Mouse (Mus musculus) liver, adult 2 months (tissue): ENCODE measurements around the gene Hydin. TPM values are rescaled to one million over a fixed set of nuclear protein-coding genes. Genes with fewer than 3 reads are reported as not detected.
A peak's percentile ranks its signal among the peaks of the same experiment; 100 is the strongest.

Experiments
- DNase-seq: peaks from one replicate; pipeline ENCODE4 v3.0.0-alpha.2; 2011; ENCODE audit warnings: low read depth, low spot score; ENCODE audit errors: extremely low read depth
- H3K27ac ChIP-seq: fragments of 200-500 bp; replicated peaks from 2 replicates; pipeline ENCODE4 v1.5.1; 2012; ENCODE audit warnings: low read depth, mild to moderate bottlenecking, control low read depth, inconsistent platforms, low read length; ENCODE audit not compliant: insufficient read depth
- H3K27me3 ChIP-seq: fragments of 200-500 bp; 2 replicates; pipeline ENCODE4 v1.6.1; 2012; ENCODE audit warnings: mild to moderate bottlenecking, moderate library complexity, low read length, inconsistent platforms; ENCODE audit not compliant: control insufficient read depth, insufficient read depth
- H3K36me3 ChIP-seq: fragments of 200-500 bp; 2 replicates; pipeline ENCODE4 v1.6.1; 2012; ENCODE audit warnings: low read length, inconsistent platforms; ENCODE audit not compliant: control insufficient read depth, insufficient read depth
- H3K4me1 ChIP-seq: fragments of 200-500 bp; 2 replicates; pipeline ENCODE4 v1.6.1; 2011; ENCODE audit warnings: low read length; ENCODE audit not compliant: control insufficient read depth, insufficient read depth
- H3K4me3 ChIP-seq: fragments of 200-500 bp; 2 replicates; pipeline ENCODE4 v1.5.1; 2011; ENCODE audit warnings: low read depth, mild to moderate bottlenecking, control low read depth, low read length, moderate library complexity; ENCODE audit not compliant: insufficient read depth
- H3K79me2 ChIP-seq: fragments of 200-500 bp; 2 replicates; pipeline ENCODE4 v1.6.1; 2012; ENCODE audit warnings: inconsistent platforms, mild to moderate bottlenecking, low read length, moderate library complexity; ENCODE audit not compliant: control insufficient read depth, insufficient read depth
- H3K9ac ChIP-seq: fragments of 200-500 bp; 2 replicates; pipeline ENCODE4 v1.6.1; 2012; ENCODE audit warnings: low read depth, mild to moderate bottlenecking, control low read depth, inconsistent platforms, low read length
- CTCF ChIP-seq: fragments of 200-500 bp; IDR thresholded peaks from 2 replicates; pipeline ENCODE4 v1.5.1; 2011; ENCODE audit warnings: low read depth, low read length, control low read depth
- POLR2A ChIP-seq: fragments of 200-500 bp; IDR thresholded peaks from 2 replicates; pipeline ENCODE4 v1.6.1; 2011; ENCODE audit warnings: low read length, control low read depth; ENCODE audit not compliant: insufficient read depth; ENCODE audit errors: extremely low read depth
- WGBS: fragments of 180-500 bp; shearing (Covaris S2); methylation state at CpG from one replicate; pipeline ENCODE4 v1.1.7; 2018; 5-methylcytosine and 5-hydroxymethylcytosine counted together
- polyA plus RNA-seq: library from polyadenylated mRNA; depleted of rRNA; stranded (reverse); fragments of >200 nt; gene quantifications from 2 replicates; pipeline ENCODE4 v1.2.3, GENCODE M21; 2012
- total RNA-seq: library from RNA; depleted of rRNA; stranded (reverse); fragments of >200 nt; gene quantifications from 2 replicates; pipeline ENCODE4 v1.2.3, GENCODE M21; 2014

Hydin gene
- total and polyA plus RNA-seq, 2 experiments = under 0.01 TPM; not detected in 1

- Histone ChIP-seq H3K36me3 (no peaks in the 10 kb centered on the region), H3K4me1 (peaks cover 18% of the 10 kb centered on the region), H3K27ac (peak within 1 kb of the TSS; percentile 46), H3K9ac (peak within 1 kb of the TSS; percentile 90), H3K27me3 (no peaks in the 10 kb centered on the region), H3K4me3 (peak within 1 kb of the TSS; percentile 91), H3K79me2 (peaks cover 30% of the 10 kb centered on the region)
- peak; percentile 83 for DNase-seq
- TF ChIP-seq CTCF (no peak), POLR2A (peak; percentile 60; the same call in 1 of the 2 replicates)
- under 1% methylated on average over 67 of the region's 67 CpGs for WGBS
These were observed 351.8 kb downstream of the Hydin start, which contains the start of gene Vac14 for GRCm38 (mm10) chr8:110618391-110619207. Vac14 (plus strand) TSS chr8:110618585.

GRCm38 (mm10) chr8:110619208-110619574 lies 352.4 kb downstream of the Hydin start:
- Histone ChIP-seq H3K4me3 (peak overlapping the region; percentile 91), H3K79me2 (peaks cover 36% of the 10 kb centered on the region), H3K4me1 (peaks cover 18% of the 10 kb centered on the region), H3K27ac (peak overlapping the region; percentile 46), H3K9ac (peak overlapping the region; percentile 90), H3K36me3 (no peaks in the 10 kb centered on the region), H3K27me3 (no peaks in the 10 kb centered on the region)
- WGBS = 9% methylated on average over 8 of the region's 8 CpGs
- peak; percentile 66 for DNase-seq
- TF ChIP-seq POLR2A = no peak
- TF ChIP-seq CTCF = no peak

DNA sequence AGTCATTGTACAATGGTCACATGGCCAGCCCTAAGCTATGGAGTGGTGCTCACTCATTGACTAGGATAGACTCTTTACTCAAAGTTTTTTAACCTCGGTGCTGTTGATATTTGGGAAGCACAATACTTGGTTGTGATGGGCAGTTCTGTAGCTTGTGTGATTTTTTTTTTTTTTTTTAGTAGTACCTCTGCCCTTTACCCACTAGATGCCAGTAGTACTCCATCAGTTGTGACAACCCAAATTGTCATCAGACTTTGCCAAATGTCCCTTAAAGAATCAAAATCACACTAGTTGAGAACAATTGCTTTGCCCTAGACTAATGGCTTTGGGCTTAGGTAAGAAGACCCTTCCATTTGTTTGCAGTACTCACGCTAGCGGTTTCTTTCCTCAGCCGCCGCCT lies 353.1 kb downstream of the Hydin start:
- DNase-seq = peak; percentile 41
- Histone ChIP-seq H3K36me3 (no peaks in the 10 kb centered on the region), H3K4me3 (no peak overlapping the region), H3K4me1 (peaks cover 18% of the 10 kb centered on the region), H3K27me3 (no peaks in the 10 kb centered on the region), H3K9ac (no peak overlapping the region), H3K27ac (no peak overlapping the region), H3K79me2 (peaks cover 36% of the 10 kb centered on the region)
- WGBS = 73% methylated on average over 5 of the region's 5 CpGs
- TF ChIP-seq CTCF (no peak), POLR2A (no peak)

GRCm38 (mm10) chr8:110626431-110626830 lies 359.7 kb downstream of the Hydin start:
- Histone ChIP-seq H3K9ac (no peak overlapping the region), H3K36me3 (no peaks in the 10 kb centered on the region), H3K27ac (no peak overlapping the region), H3K27me3 (no peaks in the 10 kb centered on the region), H3K4me3 (no peak overlapping the region), H3K79me2 (peaks cover 33% of the 10 kb centered on the region), H3K4me1 (peaks cover 4% of the 10 kb centered on the region)
- WGBS = 89% methylated on average over 4 of the region's 4 CpGs
- TF ChIP-seq CTCF (no peak), POLR2A (no peak)
- DNase-seq = no peak

DNA sequence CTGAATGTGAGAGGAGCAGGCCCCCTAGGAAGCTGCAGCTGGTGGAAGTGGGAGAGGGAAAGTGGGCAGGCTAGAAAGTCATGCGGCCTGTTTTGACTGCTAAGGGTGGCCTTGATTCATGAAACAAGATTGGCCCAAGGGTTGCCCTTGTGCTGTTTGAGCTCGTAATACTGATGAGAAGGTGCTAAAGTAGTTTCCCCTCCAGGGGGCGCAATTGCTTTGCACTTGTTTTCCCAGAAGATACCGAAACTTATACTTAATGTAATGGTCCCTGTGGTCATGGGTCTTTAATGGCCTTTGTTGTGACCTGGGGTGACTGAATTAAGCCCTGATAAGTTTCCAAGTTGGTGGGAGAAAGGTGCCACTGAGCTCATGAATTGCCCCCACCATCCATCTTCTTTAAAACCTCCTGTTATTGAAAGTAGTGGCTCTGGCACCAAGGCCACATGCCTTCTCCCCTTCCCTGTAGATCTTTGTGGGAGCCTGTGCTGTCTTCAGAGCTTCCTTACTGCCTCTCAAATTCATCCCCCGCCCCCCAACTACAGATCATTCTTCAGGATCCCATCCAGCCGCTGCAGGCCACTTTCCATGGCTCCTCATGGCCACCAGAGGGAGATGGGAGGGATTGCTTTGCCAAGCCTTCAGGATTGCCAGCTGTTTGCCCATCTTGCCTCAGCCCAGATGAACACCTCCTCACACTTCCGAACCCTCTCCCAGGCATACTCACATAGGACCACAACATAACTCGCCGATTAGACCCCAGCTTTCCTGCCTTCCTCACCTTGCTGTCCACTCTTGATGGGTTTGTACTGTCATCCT lies 362.7 kb downstream of the Hydin start:
- TF ChIP-seq POLR2A = no peak
- TF ChIP-seq CTCF = peak; percentile 83
- H3K79me2 ChIP-seq = peaks cover 11% of the 10 kb centered on the region; the same call in 1 of the 2 replicates
- H3K36me3 ChIP-seq = peaks cover 4% of the 10 kb centered on the region; the same call in 1 of the 2 replicates
- 60% methylated on average over 9 of the region's 9 CpGs for WGBS
- H3K27ac ChIP-seq = no peak overlapping the region
- no peak overlapping the region for H3K4me3 ChIP-seq
- peaks cover 7% of the 10 kb centered on the region for H3K4me1 ChIP-seq
- DNase-seq = peak; percentile 58
- no peaks in the 10 kb centered on the region for H3K27me3 ChIP-seq
- no peak overlapping the region for H3K9ac ChIP-seq
